Mouse (Mus musculus) liver, embryonic 11.5 days (tissue): ENCODE measurements around the gene Calhm2. TPM values are rescaled to one million over a fixed set of nuclear protein-coding genes. Genes with fewer than 3 reads are reported as not detected.

Experiments used
- ATAC-seq: fragments of 200-750 bp; cut with Nextera tagmentation; replicated peaks from 2 replicates; pipeline ENCODE4 v1.8.0; 2017; ENCODE audit warnings: moderate number of reproducible peaks, mild to moderate bottlenecking, moderate TSS enrichment, moderate library complexity; ENCODE audit not compliant: low FRiP score
- DNase-seq: peaks from one replicate; pipeline ENCODE4 v3.0.0-alpha.2; 2017; ENCODE audit warnings: low spot score
- H3K27ac ChIP-seq: fragments of 300-500 bp; sonication (generic); 2 replicates; pipeline ENCODE4 v1.5.1; 2014; ENCODE audit warnings: mild to moderate bottlenecking, low read depth, low read length, control low read depth
- H3K27me3 ChIP-seq: fragments of 300-500 bp; sonication (generic); replicated peaks from 2 replicates; pipeline ENCODE4 v1.6.1; 2014; ENCODE audit warnings: low read length, mixed read lengths; ENCODE audit not compliant: control insufficient read depth, insufficient read depth
- H3K36me3 ChIP-seq: fragments of 300-500 bp; sonication (generic); 2 replicates; pipeline ENCODE4 v1.6.1; 2014; ENCODE audit warnings: mild to moderate bottlenecking, low read length, moderate library complexity, mixed read lengths; ENCODE audit not compliant: control insufficient read depth, insufficient read depth
- H3K4me1 ChIP-seq: fragments of 300-500 bp; sonication (generic); replicated peaks from 2 replicates; pipeline ENCODE4 v1.6.1; 2014; ENCODE audit warnings: low read length, mixed read lengths; ENCODE audit not compliant: control insufficient read depth, insufficient read depth
- H3K4me2 ChIP-seq: fragments of 300-500 bp; sonication (generic); 2 replicates; pipeline ENCODE4 v1.6.1; 2014; ENCODE audit warnings: mild to moderate bottlenecking, control low read depth, moderate library complexity
- H3K4me3 ChIP-seq: fragments of 300-500 bp; sonication (generic); 2 replicates; pipeline ENCODE4 v1.5.1; 2014; ENCODE audit warnings: low read depth, low read length, control low read depth
- H3K9ac ChIP-seq: fragments of 300-500 bp; sonication (generic); 2 replicates; pipeline ENCODE4 v1.6.1; 2014; ENCODE audit warnings: low read depth, low read length, control low read depth
- H3K9me3 ChIP-seq: fragments of 300-500 bp; sonication (generic); 2 replicates; pipeline ENCODE4 v1.6.1; 2016; ENCODE audit warnings: low read length, inconsistent platforms, mixed read lengths; ENCODE audit not compliant: control insufficient read depth
- WGBS: fragments of 180-500 bp; shearing (Covaris S2); extraction: QIAGEN DNeasy Blood & Tissue Kit; methylation state at CpG from one replicate; pipeline ENCODE4 v1.1.7; 2014; 5-methylcytosine and 5-hydroxymethylcytosine counted together
- polyA plus RNA-seq: library from polyadenylated mRNA; unstranded; fragments of >200 nt; fragmentation: Nextera tagmentation; extraction: Ambion mirVana; gene quantifications from 2 replicates; pipeline ENCODE4 v1.2.1, GENCODE M21; 2014

Gene Calhm2
- polyA plus RNA-seq, 1 experiment from 2014 or later: 1.2 TPM

DNA sequence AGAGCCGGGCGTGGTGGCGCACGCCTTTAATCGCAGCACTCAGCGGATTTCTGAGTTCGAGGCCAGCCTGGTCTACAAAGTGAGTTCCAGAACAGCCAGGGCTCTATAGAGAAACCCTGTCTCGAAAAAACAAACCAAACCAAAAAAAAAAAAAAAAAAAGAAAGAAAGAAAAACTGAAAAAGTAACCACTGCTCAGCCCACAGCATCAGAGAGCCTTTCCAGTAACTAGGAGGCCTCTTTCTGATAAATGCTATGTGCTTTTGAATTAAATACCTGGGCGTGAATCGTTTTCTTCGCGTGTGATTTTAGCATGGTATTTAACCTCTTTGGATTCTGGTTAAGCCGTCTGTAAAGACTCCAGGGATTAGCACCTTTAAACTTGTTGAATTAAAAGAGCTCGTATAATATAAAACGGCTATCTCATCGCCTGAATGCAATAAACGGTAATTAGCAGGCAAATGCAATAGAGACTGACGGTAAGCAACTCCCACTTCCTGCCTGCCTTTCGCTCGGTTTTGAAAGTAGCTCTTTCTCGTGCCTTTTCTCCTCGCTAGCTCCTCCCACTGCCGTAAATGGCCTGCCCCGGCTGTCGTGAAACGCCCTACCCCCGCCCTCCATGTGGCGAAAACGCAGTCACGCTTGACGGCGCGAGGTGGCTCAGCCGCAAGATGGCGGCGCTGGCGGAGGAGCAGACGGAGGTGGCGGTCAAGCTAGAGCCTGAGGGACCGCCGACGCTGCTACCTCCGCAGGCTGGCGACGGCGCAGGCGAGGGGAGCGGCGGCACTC is 70.8 kb downstream of the Calhm2 start, which contains the start of gene Taf5:
Taf5 (plus strand) TSS at position 651 of the 787 bp plus-strand sequence.
- peak; percentile 72 for ATAC-seq
- Histone ChIP-seq H3K9ac (peak within 1 kb of the TSS; percentile 98), H3K27me3 (no peaks in the 10 kb centered on the region), H3K4me3 (peak within 1 kb of the TSS; percentile 99), H3K9me3 (no peaks in the 10 kb centered on the region), H3K4me2 (peak within 1 kb of the TSS; percentile 96), H3K27ac (peak within 1 kb of the TSS; percentile 85), H3K36me3 (peaks cover 6% of the 10 kb centered on the region), H3K4me1 (peaks cover 6% of the 10 kb centered on the region; the same call in 1 of the 2 replicates)
- WGBS: 9% methylated on average over 49 of the region's 49 CpGs
- peak; percentile 94 for DNase-seq

DNA sequence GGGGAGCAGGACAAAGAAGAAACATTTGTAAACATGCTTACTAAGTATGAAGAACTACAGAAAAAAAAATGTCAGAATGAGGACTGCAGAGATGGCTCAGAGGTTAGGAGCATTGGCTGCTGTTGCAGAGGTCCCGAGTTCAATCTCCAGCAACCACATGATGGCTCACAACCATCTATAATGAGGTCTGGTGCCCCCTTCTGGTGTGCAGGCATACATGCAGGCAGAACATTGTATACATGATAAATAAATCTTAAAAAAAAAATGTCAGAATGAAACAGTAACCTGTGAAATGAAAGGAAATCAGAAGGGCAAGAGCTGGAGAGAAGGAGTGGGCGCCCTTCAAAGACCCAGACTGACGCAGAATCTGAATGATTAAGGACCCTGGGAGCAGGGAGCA is 72.2 kb downstream of the Calhm2 start:
- no peaks in the 10 kb centered on the region for H3K9me3 ChIP-seq
- H3K9ac ChIP-seq: no peak overlapping the region
- peaks cover 6% of the 10 kb centered on the region; the same call in 1 of the 2 replicates for H3K4me1 ChIP-seq
- H3K27ac ChIP-seq: no peak overlapping the region
- 76% methylated on average over 3 of the region's 3 CpGs for WGBS
- no peaks in the 10 kb centered on the region for H3K27me3 ChIP-seq
- no peaks in the 10 kb centered on the region for H3K36me3 ChIP-seq
- ATAC-seq (no peak), DNase-seq (no peak)
- H3K4me2 ChIP-seq: peak overlapping the region; percentile 31; the same call in 1 of the 2 replicates
- no peak overlapping the region for H3K4me3 ChIP-seq

DNA sequence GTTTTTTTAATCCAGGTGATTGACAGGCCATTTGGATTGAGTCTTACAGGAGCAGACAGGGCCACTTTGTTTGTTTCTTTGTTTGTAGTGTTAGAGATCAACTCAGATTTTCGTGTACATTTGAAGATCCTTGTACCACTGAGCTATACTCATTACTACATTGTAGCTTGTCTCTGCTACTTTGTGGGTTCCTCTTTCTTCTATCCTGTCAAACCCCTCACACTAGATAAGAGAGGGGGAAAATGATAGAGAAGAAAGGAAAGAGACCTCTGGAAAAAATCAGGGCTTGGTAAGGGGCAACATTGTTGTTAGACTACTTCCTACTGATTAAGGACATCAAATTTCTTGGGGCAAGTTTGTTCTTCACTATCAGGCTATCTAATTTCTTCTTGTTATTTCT is 80.4 kb downstream of the Calhm2 start:
- H3K9ac ChIP-seq: no peak overlapping the region
- no peaks in the 10 kb centered on the region for H3K4me1 ChIP-seq
- DNase-seq (no peak), ATAC-seq (no peak)
- 66% methylated on average over 1 of the region's 1 CpGs for WGBS
- H3K27ac ChIP-seq: no peak overlapping the region
- no peak overlapping the region for H3K4me3 ChIP-seq
- H3K9me3 ChIP-seq: no peaks in the 10 kb centered on the region
- no peaks in the 10 kb centered on the region for H3K36me3 ChIP-seq
- no peak overlapping the region for H3K4me2 ChIP-seq
- no peaks in the 10 kb centered on the region for H3K27me3 ChIP-seq

Other genes with a start within 250 kb of the Calhm2 start
- 0.26 and 0.53 TPM in 2 replicates for gene Ina, start 123.6 kb downstream of the Calhm2 start, polyA plus RNA-seq
- gene Nt5c2, start 123.1 kb downstream of the Calhm2 start, polyA plus RNA-seq: 107 and 110 TPM in 2 replicates
- 28.6 and 32.9 TPM in 2 replicates for gene Pcgf6, start 87.4 kb downstream of the Calhm2 start, polyA plus RNA-seq
- 9.0 TPM in 2 replicates for gene Taf5, start 70.5 kb downstream of the Calhm2 start, polyA plus RNA-seq
- 1,203 and 1,215 TPM in 2 replicates for gene Usmg5, start 47.6 kb downstream of the Calhm2 start, polyA plus RNA-seq
- 18.4 and 18.8 TPM in 2 replicates for gene Pdcd11, start 47.5 kb downstream of the Calhm2 start, polyA plus RNA-seq
- gene Calhm1, start 6.0 kb upstream of the Calhm2 start, polyA plus RNA-seq: not detected in 2 replicates
- not detected in 2 replicates for gene Calhm3, start 19.5 kb upstream of the Calhm2 start, polyA plus RNA-seq
- 4.5 and 4.6 TPM in 2 replicates for gene Neurl1a, start 40.5 kb upstream of the Calhm2 start, polyA plus RNA-seq